Mouse (Mus musculus) heart, postnatal 14 days (tissue): ENCODE measurements around the gene Lamtor5. TPM values are rescaled to one million over a fixed set of nuclear protein-coding genes. Genes with fewer than 3 reads are reported as not detected.
"Not testable (repeated sequence)": the region's sequence is repeated elsewhere in the genome, so short reads cannot be mapped to it uniquely, and the experiment has no call there.

Experiments
- DNase-seq, 2 experiments: peaks; one replicate each; pipeline ENCODE4 v3.0.0; 2021 to 2022
- intact Hi-C: fragments of 180-260 bp; cut with DNase I; formaldehyde crosslinking; loops from one replicate; pipeline ENCODE4 v1.15.1; 2025
- total RNA-seq, 2 experiments: library from RNA; stranded (reverse); gene quantifications; 2 replicates each; pipeline ENCODE4 v1.2.3; 2021

Lamtor5 gene
- total RNA-seq, 2 experiments from 2014 or later, result 63.2 to 71.3 TPM

DNA sequence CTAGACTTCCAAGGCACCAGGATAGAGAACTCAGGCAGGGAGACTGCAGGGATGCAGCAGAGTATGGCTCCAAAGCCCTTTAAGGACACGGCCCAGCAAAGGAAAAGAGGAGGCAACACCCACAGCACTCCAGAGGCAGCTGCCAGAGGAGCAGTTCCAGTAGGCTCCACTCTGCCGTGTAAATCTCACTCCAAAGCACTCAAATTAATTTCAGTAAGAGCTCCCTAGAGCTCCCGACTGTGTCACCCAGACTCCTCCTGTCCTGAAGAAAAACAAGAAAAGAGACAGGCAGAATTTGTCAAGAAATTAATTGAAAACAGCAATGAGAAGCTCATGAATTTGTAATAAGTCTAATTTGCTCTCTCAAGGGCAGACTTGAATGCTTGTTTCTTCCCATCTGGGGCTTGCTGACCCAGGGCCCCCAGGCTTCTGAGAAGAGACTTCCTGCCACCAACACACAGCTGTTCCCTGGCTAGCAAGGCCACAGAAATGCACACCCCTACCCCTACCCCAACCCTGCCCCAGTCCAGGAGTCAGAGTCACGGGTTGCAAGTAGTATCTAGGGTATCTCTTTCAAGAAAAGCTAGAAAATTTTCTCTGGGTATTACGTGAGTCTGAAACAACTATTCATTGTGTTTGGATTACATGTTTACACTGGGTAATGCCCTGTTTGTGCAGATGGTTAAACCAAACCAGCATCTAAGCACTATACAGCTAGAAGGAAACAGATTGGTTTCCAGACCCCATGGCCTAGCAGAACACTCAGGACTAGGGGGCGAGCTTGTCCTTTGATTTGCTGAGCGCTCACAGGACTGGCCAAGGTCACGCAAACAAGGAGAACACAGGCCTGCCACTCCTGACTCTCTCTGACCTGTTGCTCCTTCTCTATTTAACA lies 17.5 kb upstream of the Lamtor5 start:
- intact Hi-C loops, result no loop called here
- DNase-seq, result peak; percentile 40

DNA sequence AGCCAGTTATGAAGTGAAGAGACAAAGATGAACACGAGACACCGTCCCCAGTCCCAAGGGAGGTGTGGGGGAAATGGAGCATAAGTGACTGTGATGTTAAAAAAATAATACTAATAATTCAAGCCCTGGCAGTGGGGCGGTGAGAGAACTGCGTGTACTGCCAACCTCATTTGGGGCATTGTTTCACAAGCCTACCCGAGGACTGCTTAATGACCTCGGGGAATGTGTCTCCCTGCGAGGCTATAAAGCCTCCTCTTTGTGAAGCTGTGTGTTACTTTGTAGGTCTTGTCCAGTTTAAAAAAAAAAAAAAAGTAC lies 16.9 kb upstream of the Lamtor5 start:
- intact Hi-C loops, result no loop called here
- no peak for DNase-seq

DNA sequence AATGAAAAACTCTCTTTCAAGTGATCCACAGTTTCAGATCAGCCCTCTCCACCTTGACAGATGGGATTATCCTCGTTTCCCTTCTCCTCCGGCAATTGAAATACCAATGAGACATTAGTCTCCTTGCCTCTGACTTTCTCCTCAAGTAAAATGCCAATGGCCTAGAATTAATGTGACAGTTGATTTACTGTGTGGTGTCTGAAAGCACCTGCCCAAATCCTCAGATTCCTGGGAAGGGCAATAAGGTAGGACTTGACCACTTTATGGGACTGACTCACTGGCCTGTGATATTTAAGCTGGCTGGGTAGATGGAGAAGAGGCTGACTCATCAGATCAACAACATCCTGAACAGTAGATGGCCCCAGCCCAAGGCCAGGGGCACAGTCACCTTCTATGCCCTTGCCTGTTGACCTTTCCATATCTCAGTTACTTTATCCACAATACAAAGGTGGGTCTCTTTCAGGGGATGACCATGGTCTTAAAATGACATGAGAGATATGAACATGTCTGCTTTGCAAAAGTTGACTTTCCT lies 11.8 kb upstream of the Lamtor5 start:
- no peak for DNase-seq
- intact Hi-C loops, result no loop called here

DNA sequence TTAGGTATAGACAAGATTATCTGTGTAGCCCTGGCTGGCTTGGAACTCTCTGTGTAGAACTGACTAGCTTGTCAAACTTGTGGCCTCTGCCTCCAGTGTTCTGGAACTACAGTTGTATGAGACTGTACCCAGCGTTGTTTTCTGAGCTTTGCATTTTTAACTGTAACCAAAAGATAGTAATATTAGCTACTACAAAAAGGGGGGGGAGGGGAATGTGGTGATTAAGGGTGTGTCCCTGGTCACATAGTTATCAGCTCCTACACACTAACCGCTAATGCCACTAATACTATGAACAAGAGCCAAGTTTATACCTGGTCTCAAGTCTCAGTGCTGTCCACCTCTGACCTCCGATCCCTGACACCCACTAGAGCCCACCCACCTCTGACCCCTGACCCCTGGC lies 6.2 kb upstream of the Lamtor5 start:
- intact Hi-C loops, result no loop called here
- no peak for DNase-seq

DNA sequence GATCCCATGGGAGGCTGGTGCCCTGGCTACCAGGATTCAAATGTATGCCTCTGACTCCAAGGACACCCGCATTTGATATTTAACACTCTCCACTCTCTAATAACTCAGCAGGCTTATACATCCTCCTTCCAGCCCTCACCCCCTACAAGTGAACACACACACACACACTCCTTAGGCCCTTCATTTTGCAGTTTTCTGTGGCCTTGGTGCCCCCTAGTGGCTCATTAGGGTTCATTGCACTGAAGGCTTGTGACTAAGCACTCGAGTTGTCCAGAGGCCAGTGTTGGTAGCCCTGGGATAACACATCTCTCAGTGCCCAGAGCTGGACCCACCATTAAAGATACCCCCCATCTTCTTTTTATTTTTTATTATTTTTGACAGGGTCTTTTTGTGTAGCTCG lies 4.8 kb upstream of the Lamtor5 start:
- intact Hi-C loops, result loop anchor here (1.0 kb wide), 2 partner anchors 41 to 68 kb away; no protein-coding TSS in a partner anchor
- peak; percentile 63 to 75 for DNase-seq

DNA sequence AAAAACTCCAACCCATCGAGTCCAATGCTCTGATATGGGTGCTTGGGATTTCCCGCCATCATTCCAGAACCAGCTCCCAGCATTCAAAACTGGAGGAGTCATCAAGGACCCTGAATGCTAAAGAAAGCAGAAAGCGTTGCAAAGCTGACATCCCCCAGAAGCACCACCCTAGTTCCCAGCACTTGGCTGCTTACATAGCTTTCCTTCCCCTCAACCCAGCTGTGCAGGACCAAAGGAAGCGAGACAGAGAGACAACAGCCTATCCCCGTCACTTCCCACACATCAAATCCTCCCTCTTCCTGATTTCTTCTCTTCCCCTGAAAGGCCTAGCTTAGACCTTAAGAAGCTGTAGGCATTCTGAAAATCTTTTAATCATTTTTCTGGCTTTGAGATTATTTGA lies 3.3 kb upstream of the Lamtor5 start:
- DNase-seq, result no peak
- intact Hi-C loops, result no loop called here

DNA sequence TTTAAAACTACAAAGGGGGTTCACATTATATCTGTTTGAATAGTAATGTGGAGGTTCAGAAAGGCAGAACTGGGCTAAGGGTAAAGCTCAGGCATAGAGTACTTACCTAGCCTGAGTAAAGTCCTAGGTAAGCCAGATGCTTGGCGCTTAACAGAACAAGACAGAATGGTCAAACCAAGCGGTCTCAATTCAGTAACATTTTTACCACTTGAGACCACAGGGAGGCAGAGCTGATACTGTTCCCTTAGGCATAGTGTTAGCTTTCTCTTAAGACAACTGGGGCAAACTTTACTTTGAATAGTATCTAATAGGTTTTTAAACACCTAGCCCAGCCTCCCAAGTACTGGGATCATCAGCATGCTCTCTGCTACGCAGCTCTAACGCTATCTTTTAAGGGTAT lies 2.7 kb upstream of the Lamtor5 start:
- DNase-seq, result no peak
- intact Hi-C loops, result no loop called here

DNA sequence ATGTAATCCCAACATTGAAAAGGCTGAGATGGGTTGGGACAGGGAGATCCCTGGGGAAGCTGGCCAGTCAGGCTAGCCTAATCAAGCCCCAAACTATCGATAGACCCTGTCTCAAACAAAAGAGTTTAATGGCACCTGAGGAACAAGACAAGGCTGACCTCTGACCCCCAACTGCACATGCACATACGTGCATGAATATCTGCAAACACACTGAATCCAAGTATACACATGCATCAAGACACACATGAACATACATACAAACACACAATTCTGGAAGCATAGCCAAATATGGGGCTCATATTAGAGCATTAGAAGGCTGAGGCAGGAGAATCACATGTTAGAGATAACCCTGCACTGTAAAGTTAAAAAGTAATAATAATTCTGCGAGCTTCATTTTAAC lies 2.0 kb upstream of the Lamtor5 start:
- DNase-seq, result no peak
- intact Hi-C loops, result no loop called here

DNA sequence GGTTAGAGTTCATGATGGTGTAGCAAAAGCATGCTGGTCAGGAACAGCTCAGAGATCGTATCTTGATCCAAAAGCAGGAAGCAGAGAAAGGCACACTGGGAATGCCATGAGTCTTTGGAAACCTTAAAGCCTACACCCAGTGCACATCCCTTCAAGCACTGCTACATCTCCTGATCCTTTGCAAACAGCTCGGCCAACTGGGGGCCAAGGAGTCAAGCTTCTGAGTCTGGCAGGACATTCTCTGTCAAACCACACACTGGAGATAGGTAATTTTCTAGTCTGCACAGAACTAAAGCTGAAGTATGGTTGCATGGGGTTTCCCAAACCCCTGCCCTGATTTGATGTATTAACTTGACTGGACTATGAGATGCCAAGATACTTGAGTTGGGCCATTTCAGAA lies 7.5 kb downstream of the Lamtor5 start:
- intact Hi-C loops, result no loop called here
- DNase-seq, result no peak

DNA sequence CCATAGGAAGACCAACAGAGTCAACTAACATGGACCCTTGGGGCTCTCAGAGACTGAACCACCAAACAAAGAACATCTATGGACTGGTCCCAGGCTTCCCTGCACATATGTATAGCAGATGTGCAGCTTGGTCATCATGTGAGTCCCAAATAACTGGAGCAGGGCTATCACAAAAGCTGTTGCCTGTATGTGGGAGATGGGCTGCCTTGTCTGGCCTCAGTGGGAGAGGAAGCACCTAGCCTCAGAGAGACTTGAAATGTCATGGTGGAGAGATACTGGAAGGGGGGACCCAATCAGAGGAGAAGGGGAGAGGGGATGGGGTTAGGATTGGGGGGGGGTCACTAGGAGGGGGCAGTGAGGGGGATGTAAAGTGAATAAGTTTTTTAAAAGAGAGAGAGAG lies 8.7 kb downstream of the Lamtor5 start:
- intact Hi-C loops, result no loop called here

DNA sequence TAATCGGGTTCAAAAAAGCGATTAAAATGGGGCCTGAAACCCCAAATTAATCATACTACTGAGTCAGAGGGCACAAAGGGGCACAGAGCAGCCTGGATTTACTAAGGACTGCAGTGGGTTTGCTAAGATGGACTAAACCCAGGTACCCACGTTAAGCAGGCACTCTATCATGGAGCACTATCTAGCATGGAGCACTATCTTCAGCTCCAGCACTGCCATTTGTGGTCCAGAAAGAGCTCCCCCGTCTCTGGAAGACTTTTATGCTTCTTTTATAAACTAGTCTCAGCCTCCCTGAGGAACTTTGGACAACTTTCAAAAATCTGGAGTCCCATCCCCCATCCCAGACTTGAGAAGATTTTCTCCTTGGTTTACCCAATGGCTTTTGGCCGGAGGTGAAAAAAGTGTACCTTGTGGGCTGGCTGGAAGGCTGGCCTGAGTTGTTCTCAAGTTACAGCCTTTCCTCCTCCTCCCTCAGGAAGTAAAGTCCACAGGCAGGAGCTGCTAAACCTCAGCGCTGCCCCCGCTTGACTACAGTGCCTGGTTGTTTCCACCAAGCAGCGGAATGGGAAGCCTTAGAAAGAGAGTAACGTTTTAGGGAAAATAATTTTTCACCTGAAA lies 12.2 kb downstream of the Lamtor5 start, which contains the start of gene Slc16a4:
TSS of gene Slc16a4 (plus strand) at position 467 of the 618 bp plus-strand sequence.
- intact Hi-C loops, result no loop called here

More for the DNA sequence above, 8.7 kb downstream of the Lamtor5 start:
- no peak for DNase-seq

DNA sequence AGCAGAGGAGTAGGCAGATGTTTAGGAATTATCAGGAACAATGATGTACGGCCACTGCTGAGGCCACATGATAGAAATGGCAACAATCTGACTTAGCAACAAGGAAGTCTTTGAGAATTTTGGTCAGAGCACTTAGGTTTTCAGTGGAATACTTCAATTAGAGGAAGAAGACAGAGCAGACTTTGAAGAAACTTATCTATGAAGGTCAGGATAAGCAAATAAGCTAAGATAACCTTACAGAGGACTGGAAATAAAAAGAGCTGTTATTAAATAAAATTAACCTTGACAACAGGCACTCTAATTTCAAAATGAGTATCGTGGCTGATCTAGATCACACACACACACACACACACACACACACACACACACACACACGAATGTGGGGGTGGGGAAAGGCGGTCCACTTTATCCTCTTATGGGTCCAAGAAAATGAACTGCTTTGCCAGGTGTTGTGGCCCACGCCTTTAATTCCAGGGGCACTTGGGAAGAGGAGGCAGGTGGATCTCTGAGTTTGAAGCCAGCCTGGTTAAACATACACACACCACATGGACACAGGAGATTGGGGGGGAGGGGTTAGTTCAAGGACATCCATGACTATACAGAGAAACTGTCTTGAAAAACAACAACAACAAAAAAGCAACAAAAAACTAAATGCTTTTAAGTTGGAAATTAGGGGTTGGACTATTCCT lies 17.2 kb downstream of the Lamtor5 start:
- DNase-seq, result no peak
- intact Hi-C loops, result no loop called here

More for the DNA sequence above, 12.2 kb downstream of the Lamtor5 start, which contains the start of gene Slc16a4:
- DNase-seq, result peak in 1 of 2 experiments; percentile 28

DNA sequence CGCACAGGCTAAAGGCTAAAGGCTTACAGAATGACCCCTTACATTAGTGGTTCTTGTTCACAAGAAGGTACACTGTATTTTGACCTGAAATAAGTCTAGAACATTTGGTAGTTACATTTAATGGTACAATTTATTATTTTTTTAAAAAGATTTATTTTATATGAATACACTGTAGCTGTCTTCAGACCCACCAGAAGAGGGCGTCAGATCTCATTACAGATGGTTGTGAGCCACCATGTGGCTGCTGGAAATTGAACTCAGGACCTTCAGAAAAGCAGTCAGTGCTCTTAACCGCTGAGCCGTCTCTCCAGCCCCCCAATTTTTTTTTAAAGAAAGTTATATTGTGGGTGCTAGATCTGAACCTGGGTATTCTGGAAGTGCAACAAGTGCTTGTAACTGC lies 18.3 kb downstream of the Lamtor5 start:
- intact Hi-C loops, result not testable (repeated sequence)

DNA sequence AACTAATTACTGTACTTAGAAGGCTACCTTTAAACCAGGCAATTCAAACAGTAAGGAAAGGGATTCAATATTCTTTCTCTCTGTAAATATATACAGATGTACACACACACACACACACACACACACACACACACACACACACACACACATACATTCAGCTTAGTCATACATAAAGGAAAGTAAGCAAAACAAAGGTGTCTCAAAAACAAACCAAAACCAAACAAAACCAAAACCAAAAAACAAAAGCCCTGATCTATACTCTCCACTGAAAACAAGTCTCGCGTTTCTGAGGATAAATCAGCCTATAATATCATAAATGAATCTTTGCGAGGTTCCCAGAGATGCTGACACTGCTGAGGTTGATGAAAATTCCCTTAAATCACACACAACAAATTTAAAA lies 38.7 kb downstream of the Lamtor5 start:
- no peak for DNase-seq
- intact Hi-C loops, result no loop called here

More for the DNA sequence above, 18.3 kb downstream of the Lamtor5 start:
- not testable (repeated sequence) for DNase-seq

DNA sequence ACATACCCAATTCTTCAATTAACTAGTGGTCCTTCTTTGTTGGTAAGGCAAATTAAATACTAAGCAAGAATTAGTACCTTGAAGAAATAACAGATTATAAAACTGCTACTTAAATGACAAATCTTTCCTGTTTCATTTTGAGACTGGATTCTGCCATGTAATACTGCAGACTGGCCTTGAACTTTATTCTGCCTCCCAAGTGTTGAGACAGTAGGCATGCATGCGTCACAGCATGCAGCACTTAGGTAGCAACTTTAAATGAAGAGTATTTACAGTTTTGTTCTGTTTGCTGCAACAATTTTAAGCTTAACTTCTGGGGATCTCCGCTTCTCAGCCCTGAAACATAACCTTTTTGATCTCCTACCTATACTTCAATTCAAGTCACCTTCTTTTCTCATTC lies 42.5 kb downstream of the Lamtor5 start:
- DNase-seq, result no peak
- intact Hi-C loops, result no loop called here

DNA sequence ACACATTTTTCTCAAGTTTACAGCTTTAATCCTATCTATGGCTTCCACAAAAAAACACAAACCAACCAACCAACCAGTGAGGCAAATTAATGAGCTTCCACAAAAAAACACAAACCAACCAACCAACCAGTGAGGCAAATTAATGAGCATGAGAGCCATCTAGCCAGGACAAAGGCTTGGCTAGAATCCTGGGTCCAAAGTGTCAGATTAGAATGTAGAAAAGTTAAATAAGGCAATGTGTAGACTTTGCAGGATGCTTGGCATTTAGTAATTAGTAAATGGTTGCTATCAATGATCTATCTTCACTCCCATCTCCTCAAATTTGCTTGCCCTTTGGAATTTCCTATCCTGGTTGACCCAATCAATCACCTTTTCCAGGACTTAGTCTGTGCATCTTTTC lies 43.1 kb downstream of the Lamtor5 start:
- no peak for DNase-seq
- intact Hi-C loops, result no loop called here

DNA sequence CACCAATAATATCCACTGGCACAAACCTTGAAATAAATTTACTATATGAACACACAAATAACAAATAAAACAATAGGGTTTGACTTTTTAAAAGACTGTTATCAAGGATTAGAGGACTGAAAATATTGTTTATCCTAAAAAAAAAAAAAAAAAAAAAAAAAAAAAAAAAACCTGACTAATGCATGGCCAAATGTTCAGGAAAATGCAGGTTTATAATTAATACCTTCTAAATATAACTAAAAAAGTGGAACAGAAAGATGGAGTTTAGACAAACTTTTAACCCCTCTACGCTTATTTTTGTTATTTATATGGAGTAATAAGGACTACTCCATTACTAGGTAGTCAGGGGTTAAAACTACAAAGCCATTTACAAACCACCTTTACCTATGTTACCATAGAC lies 47.8 kb downstream of the Lamtor5 start:
- DNase-seq, result no peak
- intact Hi-C loops, result no loop called here

DNA sequence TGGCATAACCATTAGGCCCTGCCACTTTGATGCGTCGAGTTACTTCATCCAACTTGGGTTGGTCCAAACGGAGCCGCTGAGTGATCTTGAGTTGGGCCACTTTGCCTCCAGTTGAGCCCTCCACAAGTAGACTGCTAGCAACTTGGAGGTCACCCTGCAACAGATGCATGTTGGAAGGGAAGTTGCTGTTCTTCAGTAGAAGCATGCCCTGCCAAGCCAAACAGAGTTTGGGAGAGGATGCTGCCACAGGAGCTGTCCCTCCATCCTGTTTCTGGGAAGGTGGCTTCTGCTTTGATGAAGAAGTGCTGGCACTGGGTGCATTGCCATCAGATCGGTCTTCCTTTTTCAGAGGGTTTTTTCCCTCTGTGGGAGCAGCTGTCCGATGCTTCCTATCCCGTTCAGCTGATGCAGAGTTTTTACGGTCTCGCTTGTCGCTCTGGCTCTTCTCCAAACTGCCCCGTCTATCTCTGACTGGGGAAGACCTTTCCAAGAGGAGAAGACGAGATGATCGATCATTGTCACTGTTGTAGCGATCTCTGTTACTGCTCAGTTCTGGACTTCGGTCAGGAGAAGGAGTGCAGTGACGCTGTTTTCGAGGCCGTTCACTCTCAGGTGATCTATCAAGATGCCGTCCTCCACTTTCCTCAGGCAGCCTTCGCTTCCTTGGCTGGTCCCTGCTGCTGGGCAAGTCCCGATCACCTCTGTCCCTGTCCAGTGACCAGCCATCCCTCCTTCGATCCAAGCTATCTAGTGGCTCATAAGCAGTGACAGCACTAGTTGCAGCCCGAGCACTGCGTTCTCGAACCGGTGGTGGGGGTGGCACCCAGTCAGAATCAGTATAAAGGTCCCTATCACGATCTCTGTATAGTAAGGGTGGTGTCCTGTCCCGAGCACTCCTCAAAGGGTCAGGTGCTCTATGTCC lies 52.1 kb downstream of the Lamtor5 start:
- peak; percentile 5 for DNase-seq
- intact Hi-C loops, result loop anchor here (2.0 to 5.0 kb wide), 2 partner anchors 52 to 93 kb away; partner anchors contain the start of genes Lamtor5 and Prok1

DNA sequence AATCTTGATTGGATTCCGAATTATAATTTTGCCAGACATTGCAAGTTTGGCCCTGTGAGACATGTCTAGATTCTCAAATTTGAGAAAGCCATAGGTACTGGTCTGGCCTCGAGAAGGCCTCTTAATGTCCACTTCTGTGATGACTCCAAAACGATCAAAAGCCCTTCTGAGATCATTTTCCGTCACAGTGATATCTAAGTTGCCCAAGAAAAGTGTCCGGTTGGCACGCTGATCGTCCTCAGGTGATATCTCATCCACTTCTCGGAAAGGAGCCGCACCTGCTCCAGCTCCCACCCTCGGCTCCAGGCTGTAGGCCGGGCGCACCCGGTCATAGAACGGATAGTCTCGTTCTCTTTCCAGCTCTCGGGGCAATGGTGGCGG lies 53.1 kb downstream of the Lamtor5 start:
- intact Hi-C loops, result loop anchor here (2.0 to 5.0 kb wide), 2 partner anchors 53 to 94 kb away; partner anchors contain the start of genes Lamtor5 and Prok1
- no peak for DNase-seq
